Mouse (Mus musculus) myocyte (in vitro differentiated cells): Measurements from ENCODE around the gene Sfrp2. TPM values are rescaled to one million over a fixed set of nuclear protein-coding genes. Genes with fewer than 3 reads are reported as not detected.
A peak's percentile ranks its signal among the peaks of the same experiment; 100 is the strongest.

Experiments used
- H3K27me3 ChIP-seq: one replicate; pipeline ENCODE4 v1.6.1; 2011; ENCODE audit not compliant: control insufficient read depth, insufficient read depth, insufficient read length
- H3K36me3 ChIP-seq: one replicate; pipeline ENCODE4 v1.6.1; 2011; ENCODE audit not compliant: control insufficient read depth, insufficient read depth
- H3K4me2 ChIP-seq: one replicate; pipeline ENCODE4 v1.6.1; 2011; ENCODE audit warnings: low read depth, control low read depth
- H3K4me3 ChIP-seq: one replicate; pipeline ENCODE4 v1.5.1; 2011; ENCODE audit warnings: mild to moderate bottlenecking, control low read depth, moderate library complexity
- H3K79me2 ChIP-seq: one replicate; pipeline ENCODE4 v1.6.1; 2011; ENCODE audit not compliant: control insufficient read depth, insufficient read depth
- H3ac ChIP-seq: one replicate; pipeline ENCODE4 v1.6.1; 2011; ENCODE audit not compliant: control insufficient read depth, insufficient read length
- CEBPB ChIP-seq: IDR thresholded peaks from 2 replicates; pipeline ENCODE4 v1.6.1; 2011; ENCODE audit warnings: mild to moderate bottlenecking, moderate library complexity; ENCODE audit not compliant: poor library complexity, insufficient read depth, severe bottlenecking
- E2F4 ChIP-seq: IDR thresholded peaks from one replicate; pipeline ENCODE4 v1.6.1; 2011; ENCODE audit warnings: mild to moderate bottlenecking, control low read depth, moderate library complexity; ENCODE audit not compliant: insufficient read depth
- MAX ChIP-seq: IDR thresholded peaks from one replicate; pipeline ENCODE4 v1.6.1; 2011; ENCODE audit warnings: low read depth, mild to moderate bottlenecking, control low read depth
- MYOD1 ChIP-seq, 3 experiments: IDR thresholded peaks; one replicate each; pipeline ENCODE4 v1.6.1; 2011; ENCODE audit warnings: control low read depth in 2 of 3, low read depth in 2 of 3, mild to moderate bottlenecking in 2 of 3, moderate library complexity in 1 of 3; ENCODE audit not compliant: insufficient read length in 2 of 3, control insufficient read depth in 1 of 3
- MYOG ChIP-seq, 3 experiments: IDR thresholded peaks; one replicate each; pipeline ENCODE4 v1.6.1; 2011; ENCODE audit warnings: control low read depth in 2 of 3, low read depth in 2 of 3, mild to moderate bottlenecking in 2 of 3; ENCODE audit not compliant: insufficient read length in 2 of 3, control insufficient read depth in 1 of 3, insufficient read depth in 1 of 3
- POLR2A ChIP-seq: IDR thresholded peaks from one replicate; pipeline ENCODE4 v1.6.1; 2011; ENCODE audit warnings: low read depth, mild to moderate bottlenecking, control low read depth, moderate library complexity; ENCODE audit not compliant: insufficient read length
- POLR2AphosphoS2 ChIP-seq: IDR thresholded peaks from one replicate; pipeline ENCODE4 v1.6.1; 2011; ENCODE audit warnings: low read depth, control low read depth; ENCODE audit not compliant: insufficient read length
- REST ChIP-seq: IDR thresholded peaks from one replicate; pipeline ENCODE4 v1.6.1; 2011; ENCODE audit warnings: mild to moderate bottlenecking, control low read depth, moderate library complexity; ENCODE audit not compliant: insufficient read depth, insufficient read length
- SRF ChIP-seq: IDR thresholded peaks from one replicate; pipeline ENCODE4 v1.6.1; 2011; ENCODE audit warnings: low read depth; ENCODE audit not compliant: control insufficient read depth, insufficient read length
- TCF12 ChIP-seq: IDR thresholded peaks from one replicate; pipeline ENCODE4 v1.6.1; 2011; ENCODE audit warnings: mild to moderate bottlenecking, control low read depth; ENCODE audit not compliant: poor library complexity, insufficient read depth, severe bottlenecking
- TCF3 ChIP-seq: IDR thresholded peaks from one replicate; pipeline ENCODE4 v1.6.1; 2011; ENCODE audit warnings: low read depth, control low read depth; ENCODE audit not compliant: insufficient read length
- USF1 ChIP-seq: IDR thresholded peaks from one replicate; pipeline ENCODE4 v1.6.1; 2011; ENCODE audit warnings: low read depth, mild to moderate bottlenecking, control low read depth, moderate library complexity
- polyA plus RNA-seq: library from polyadenylated mRNA; unstranded; fragments of >200 nt; fragmentation: generic; extraction: Trizol; gene quantifications from one replicate; pipeline ENCODE4 v1.2.1, GENCODE M21; 2012; ENCODE audit warnings: missing spikeins

Gene Sfrp2
- polyA plus RNA-seq, 1 experiment: 0.05 TPM

GRCm38 (mm10) chr3:83787776-83788305 is 21.7 kb downstream of the Sfrp2 start:
- Histone ChIP-seq H3K36me3 (no peaks in the 10 kb centered on the region), H3K79me2 (no peaks in the 10 kb centered on the region), H3K4me3 (no peak overlapping the region)

DNA sequence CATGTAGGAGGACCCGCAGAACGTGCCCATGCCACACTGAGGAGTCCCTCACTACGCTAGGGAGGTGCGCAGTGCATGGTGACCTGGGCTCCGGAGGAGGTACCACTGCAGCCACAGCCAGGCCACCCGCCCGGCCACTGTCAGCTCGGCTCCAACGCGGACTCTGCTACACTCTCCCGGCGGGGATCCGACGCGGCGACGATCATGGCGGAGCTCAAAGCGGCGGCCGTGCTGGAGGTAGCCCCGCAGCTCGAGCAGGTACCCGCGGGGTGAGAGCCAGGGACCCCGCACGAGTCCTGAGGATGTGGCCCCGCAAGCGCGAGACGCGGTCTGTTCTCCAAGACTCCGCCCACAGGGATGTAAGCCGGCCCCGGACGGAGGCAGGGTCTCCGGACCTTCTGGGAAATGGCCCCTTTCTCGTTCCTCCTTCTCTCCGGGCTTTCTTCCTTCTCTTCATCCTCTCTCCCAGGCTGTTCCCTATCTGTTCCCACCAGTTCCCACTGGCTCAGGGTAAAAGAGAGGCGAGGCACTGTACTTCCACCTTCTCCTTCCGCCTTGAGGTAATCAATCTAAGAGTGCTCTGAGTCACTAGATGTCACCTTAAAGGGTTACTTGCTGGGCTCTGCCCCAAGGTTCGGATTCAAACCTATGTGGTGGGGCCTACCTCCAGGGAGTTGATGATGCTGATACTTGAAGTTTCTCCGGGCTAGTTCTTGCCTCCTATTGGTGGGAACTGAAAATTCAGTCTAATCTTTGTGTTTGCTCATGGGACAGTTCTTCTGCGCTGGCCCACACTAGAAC is 23.7 kb downstream of the Sfrp2 start:
- Histone ChIP-seq H3K4me2 (no peak overlapping the region), H3K4me3 (no peak overlapping the region), H3ac (no peak overlapping the region), H3K36me3 (no peaks in the 10 kb centered on the region), H3K27me3 (peaks cover 11% of the 10 kb centered on the region), H3K79me2 (no peaks in the 10 kb centered on the region)
- no peak for TF ChIP-seq REST
- TF ChIP-seq E2F4: no peak
- peak in 1 of 3 experiments; percentile 3 for TF ChIP-seq MYOG (IDR thresholded peaks at IDR 0.05; ENCODE audit: control insufficient read depth in 1 of 3, insufficient read depth in 1 of 3, insufficient read length in 2 of 3, low read depth in 2 of 3)
- no peak for TF ChIP-seq MYOD1 (IDR thresholded peaks at IDR 0.05; ENCODE audit: control insufficient read depth in 1 of 3, insufficient read length in 2 of 3, low read depth in 2 of 3)
- TF ChIP-seq POLR2A: no peak
- no peak for TF ChIP-seq POLR2AphosphoS2
- TF ChIP-seq USF1: no peak
- TF ChIP-seq MAX: no peak

More at GRCm38 (mm10) chr3:83787776-83788305, 21.7 kb downstream of the Sfrp2 start:
- H3K4me2 ChIP-seq: no peak overlapping the region
- TF ChIP-seq MYOG (IDR thresholded peaks at IDR 0.05; ENCODE audit: control insufficient read depth in 1 of 3, insufficient read depth in 1 of 3, insufficient read length in 2 of 3, low read depth in 2 of 3) (no peak), MAX (no peak)
- H3ac ChIP-seq: no peak overlapping the region
- peaks cover 11% of the 10 kb centered on the region for H3K27me3 ChIP-seq

DNA sequence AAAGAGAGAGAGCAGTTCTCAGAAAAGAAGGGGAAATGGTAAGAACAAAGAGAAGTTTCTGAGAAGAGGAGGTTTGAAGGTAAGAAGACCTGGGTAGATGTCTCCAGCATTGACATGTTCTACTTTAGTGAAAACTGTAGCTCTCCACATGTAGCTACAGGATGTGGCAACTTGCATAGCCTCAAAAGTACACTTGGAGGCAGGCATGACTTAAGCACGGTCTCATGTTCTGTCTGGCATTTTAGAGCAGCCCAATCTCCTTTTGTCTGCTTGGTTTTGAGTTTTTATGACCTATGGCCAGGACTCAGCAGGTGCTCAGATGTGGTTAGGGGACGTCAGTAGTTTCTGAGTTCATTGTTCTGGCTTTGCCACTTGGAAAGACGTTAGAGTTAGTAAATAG is 25.3 kb downstream of the Sfrp2 start:
- H3K36me3 ChIP-seq: no peaks in the 10 kb centered on the region
- H3ac ChIP-seq: no peak overlapping the region
- H3K4me3 ChIP-seq: no peak overlapping the region
- no peaks in the 10 kb centered on the region for H3K79me2 ChIP-seq
- H3K27me3 ChIP-seq: peaks cover 11% of the 10 kb centered on the region
- no peak for TF ChIP-seq REST
- no peak for TF ChIP-seq MAX
- TF ChIP-seq SRF: no peak
- no peak for TF ChIP-seq USF1
- no peak for TF ChIP-seq MYOD1 (IDR thresholded peaks at IDR 0.05; ENCODE audit: control insufficient read depth in 1 of 3, insufficient read length in 2 of 3, low read depth in 2 of 3)
- TF ChIP-seq TCF12: no peak
- TF ChIP-seq TCF3: no peak
- no peak overlapping the region for H3K4me2 ChIP-seq

DNA sequence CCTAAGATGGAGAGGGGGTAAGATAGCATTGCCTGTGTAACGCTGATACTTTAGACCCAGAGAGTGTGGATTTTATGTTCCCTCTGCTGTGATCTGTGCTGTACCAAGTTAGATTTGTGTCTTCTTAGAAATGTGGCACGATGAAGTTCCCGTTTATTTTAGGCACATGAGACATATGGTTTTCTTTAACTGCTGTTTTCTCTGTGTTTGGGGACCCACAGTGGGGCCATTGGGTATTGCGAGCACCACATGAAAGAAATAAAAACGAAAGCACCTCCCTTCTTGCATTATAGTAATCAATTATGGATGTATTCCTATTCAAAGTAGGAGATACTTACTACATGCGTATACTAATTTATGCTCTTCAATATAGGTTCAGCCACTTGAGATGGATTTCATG is 31.0 kb downstream of the Sfrp2 start:
- H3ac ChIP-seq: no peak overlapping the region
- H3K79me2 ChIP-seq: no peaks in the 10 kb centered on the region
- H3K4me3 ChIP-seq: no peak overlapping the region
- H3K27me3 ChIP-seq: no peaks in the 10 kb centered on the region
- peak overlapping the region; percentile 78 for H3K4me2 ChIP-seq
- H3K36me3 ChIP-seq: no peaks in the 10 kb centered on the region
- TF ChIP-seq POLR2A: no peak
- TF ChIP-seq USF1: no peak
- TF ChIP-seq REST: no peak
- TF ChIP-seq MYOG (IDR thresholded peaks at IDR 0.05; ENCODE audit: control insufficient read depth in 1 of 3, insufficient read depth in 1 of 3, insufficient read length in 2 of 3, low read depth in 2 of 3): no peak
- no peak for TF ChIP-seq SRF
- no peak for TF ChIP-seq CEBPB
- no peak for TF ChIP-seq MYOD1 (IDR thresholded peaks at IDR 0.05; ENCODE audit: control insufficient read depth in 1 of 3, insufficient read length in 2 of 3, low read depth in 2 of 3)
- no peak for TF ChIP-seq TCF12
- no peak for TF ChIP-seq MAX
- no peak for TF ChIP-seq TCF3
- no peak for TF ChIP-seq E2F4
- no peak for TF ChIP-seq POLR2AphosphoS2

DNA sequence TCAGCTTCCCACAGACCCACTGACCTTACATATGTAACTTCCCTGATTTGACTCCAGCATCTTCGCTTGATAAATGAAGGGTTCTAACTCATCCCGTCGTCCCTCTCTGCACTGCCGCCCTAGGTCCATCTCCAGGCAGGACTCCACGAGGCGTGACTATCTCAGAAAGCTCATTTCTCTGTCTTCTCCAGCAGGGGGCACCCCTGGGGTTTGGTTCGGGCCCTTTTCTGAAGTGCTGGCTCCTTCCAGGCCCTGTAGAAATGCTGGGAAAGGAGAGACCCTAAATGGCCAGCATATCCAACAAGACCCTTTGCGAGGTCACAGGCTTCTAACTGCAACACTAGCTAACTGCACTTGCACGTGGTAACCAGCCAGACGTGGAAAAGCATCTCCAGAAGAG is 31.7 kb downstream of the Sfrp2 start:
- H3K36me3 ChIP-seq: no peaks in the 10 kb centered on the region
- TF ChIP-seq MYOD1 (IDR thresholded peaks at IDR 0.05; ENCODE audit: control insufficient read depth in 1 of 3, insufficient read length in 2 of 3, low read depth in 2 of 3) (no peak), POLR2A (no peak), REST (no peak), TCF12 (no peak), E2F4 (no peak)
- no peaks in the 10 kb centered on the region for H3K79me2 ChIP-seq
- no peak overlapping the region for H3K4me3 ChIP-seq
- H3K27me3 ChIP-seq: no peaks in the 10 kb centered on the region
- peak overlapping the region; percentile 78 for H3K4me2 ChIP-seq
- no peak overlapping the region for H3ac ChIP-seq
